Mouse (Mus musculus) layer of hippocampus, adult 9-10 months (tissue): Measurements from ENCODE around the gene Abt1.
A peak's percentile ranks its signal among the peaks of the same experiment; 100 is the strongest.

ENCODE experiments used
- DNase-seq: peaks from one replicate; pipeline ENCODE4 v3.0.0; 2022; ENCODE audit warnings: low spot score

Gene Abt1

DNA sequence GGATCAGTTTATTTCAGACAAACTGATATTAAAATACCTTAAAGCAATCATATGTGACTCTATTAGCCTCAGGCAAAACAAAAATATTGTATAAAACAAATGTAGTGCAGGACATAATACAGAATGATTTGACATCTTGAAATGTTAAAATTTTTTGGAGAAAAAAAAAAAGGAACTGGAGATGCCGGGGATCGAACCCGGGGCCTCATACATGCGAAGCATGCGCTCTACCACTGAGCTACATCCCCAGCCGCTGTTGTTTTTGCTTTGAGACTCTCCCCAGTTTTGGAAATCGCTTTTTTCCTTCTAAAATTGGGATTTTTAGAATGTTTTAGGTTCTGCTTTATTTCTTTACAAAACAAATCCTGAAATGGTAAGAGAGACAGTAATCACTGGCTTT, 14.9 kb upstream of the Abt1 start:
- DNase-seq = no peak

GRCm38 (mm10) chr13:23437908-23438307, 14.2 kb upstream of the Abt1 start:
- peak; percentile 96 for DNase-seq

- no peak for DNase-seq
These were observed 13.5 kb upstream of the Abt1 start for GRCm38 (mm10) chr13:23436861-23437822.

GRCm38 (mm10) chr13:23436231-23436661, 12.6 kb upstream of the Abt1 start:
- DNase-seq = no peak

- no peak for DNase-seq
These were observed 12.0 kb upstream of the Abt1 start for GRCm38 (mm10) chr13:23435676-23436075.

DNA sequence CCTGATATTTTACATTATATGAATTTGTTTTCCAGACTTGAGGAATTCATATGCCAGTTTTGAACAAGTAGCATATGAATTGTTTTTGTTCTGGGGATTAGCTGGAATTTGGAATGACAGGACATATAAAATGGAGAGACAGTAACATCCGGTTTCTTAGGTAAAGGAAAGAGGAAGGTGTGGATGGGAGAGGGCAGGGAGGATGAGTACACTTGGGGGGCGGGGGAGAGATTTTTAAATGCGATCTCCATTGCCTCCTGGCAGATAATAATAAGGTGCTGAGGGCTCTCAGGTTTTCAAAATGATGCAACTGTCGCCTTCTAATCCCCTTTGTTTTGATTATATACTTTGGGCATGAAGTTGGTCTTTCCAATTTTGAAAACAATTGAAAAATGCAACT, 11.6 kb upstream of the Abt1 start:
- no peak for DNase-seq

- no peak for DNase-seq
These were observed 10.8 kb upstream of the Abt1 start for GRCm38 (mm10) chr13:23434426-23434825.

GRCm38 (mm10) chr13:23433801-23434200, 10.1 kb upstream of the Abt1 start:
- no peak for DNase-seq

GRCm38 (mm10) chr13:23433206-23433605, 9.5 kb upstream of the Abt1 start:
- no peak for DNase-seq

GRCm38 (mm10) chr13:23432562-23433201, 9.0 kb upstream of the Abt1 start:
- DNase-seq = peak; percentile 100

GRCm38 (mm10) chr13:23431351-23431771, 7.7 kb upstream of the Abt1 start:
- peak; percentile 84 for DNase-seq

DNA sequence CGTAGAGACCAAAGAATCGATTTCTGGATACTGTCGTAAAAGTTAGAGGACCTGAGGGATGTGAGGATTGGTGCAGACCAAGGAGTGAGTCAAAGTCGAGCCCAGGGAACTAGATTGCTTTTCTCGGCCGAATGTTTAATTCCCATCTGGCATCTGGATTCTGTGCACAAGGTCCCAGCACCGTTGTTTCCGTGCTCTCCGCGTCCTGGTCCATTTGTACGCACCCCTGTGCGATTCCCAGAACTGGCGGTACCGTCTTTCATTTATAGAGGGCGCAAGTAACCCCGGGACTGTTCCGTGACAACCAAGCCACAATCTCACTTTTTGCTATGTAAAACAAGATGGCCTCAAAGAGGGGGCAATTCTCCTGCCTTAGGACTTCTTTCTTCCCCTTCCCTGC, 7.1 kb upstream of the Abt1 start:
- DNase-seq = peak; percentile 74

GRCm38 (mm10) chr13:23429771-23430380, 6.2 kb upstream of the Abt1 start:
- DNase-seq = no peak

GRCm38 (mm10) chr13:23428166-23428993, 4.7 kb upstream of the Abt1 start:
- DNase-seq = no peak

GRCm38 (mm10) chr13:23427401-23427910, 3.8 kb upstream of the Abt1 start:
- no peak for DNase-seq

GRCm38 (mm10) chr13:23426922-23427321, 3.3 kb upstream of the Abt1 start:
- DNase-seq = no peak

DNA sequence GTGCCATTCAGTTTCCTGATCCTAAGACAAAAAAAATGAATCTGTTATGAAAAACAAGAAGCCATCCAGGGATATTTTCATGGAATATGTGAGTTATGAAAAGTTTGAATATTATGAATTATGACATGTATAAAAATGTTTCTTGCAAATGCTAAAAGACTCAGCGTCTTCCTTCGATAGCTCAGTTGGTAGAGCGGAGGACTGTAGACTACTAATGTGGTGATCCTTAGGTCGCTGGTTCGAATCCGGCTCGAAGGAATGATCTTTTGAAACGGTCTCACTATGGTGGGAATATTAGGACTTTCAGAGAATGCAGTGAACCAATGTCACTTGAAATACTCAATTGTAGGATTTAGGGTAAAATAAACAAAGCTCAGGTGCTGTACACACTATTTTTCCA, 2.7 kb upstream of the Abt1 start:
- DNase-seq = no peak

DNA sequence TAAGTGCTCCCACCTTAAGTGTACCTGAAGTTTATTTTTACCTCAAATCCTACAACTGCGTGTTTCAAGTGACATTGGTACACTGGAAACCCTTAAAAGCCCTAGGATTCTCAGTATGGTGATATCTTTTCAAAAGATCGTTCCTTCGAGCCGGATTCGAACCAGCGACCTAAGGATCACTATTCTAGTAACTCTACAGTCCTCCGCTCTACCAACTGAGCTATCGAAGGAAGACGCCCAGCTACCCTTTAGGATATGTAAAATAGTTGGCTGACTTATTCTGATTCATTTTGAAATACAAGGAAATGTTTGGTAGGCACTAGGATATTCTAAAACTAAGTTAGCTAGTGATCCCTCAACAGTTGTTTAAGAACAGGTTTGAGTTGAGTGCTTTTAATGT, 1.8 kb upstream of the Abt1 start:
- peak; percentile 74 for DNase-seq

GRCm38 (mm10) chr13:23424494-23425325, 1.0 kb upstream of the Abt1 start:
- DNase-seq = peak; percentile 86

DNA sequence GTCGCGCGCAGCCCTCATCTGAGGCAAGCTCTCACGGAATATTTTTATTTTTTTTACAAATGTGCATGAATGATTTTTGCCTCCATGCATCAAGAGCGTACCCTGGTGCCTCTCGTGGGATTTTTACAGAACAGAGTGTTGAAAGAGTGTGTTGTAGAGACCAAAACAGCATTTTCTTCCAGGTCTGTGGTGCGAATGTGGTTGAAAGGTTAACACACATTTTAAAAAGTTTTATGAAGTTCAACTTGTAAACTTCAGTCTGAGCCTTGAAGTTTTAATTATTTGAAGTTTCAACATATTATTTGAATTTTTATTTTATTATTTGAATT, 350 bp upstream of the Abt1 start:
- DNase-seq = no peak

DNA sequence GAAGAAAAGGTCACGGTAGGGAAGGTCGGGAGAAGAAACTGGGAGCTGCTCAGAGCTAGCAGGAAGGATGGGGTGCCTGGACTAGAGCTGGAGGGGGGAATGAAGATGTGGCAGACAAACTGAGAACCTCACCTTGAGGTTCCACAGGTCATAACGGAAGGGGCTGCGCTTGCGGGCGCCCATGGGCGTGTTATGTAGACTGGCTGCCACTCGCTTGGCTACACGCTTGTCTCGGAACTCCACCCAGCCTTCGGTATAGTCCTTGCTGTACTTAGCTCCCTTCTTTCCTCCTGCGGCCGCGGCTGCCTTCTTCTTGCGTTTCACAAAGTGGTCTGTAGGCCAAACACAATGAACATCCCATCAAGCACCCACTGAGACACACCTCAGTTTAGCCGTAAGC, 1.3 kb downstream of the Abt1 start:
- no peak for DNase-seq
